Comparison of ENCODE assay signal across 8 mouse cellular contexts in genomic region chr12:20233871-20234307, GRCm38 (mm10).
DNase-seq lines count a peak whose midpoint lies in the region; ATAC-seq lines count a peak whose summit lies in the region.

No protein-coding gene starts in this region.

- H3K9me3 ChIP-seq in forebrain, embryonic 12.5 days: peaks cover 53% of the 10 kb centered on the region
- H3K9me3 ChIP-seq in intestine, embryonic 14.5 days (ENCODE audit: control insufficient read depth, low read length): peaks cover 52% of the 10 kb centered on the region
- peaks cover 54% of the 10 kb centered on the region for H3K9me3 ChIP-seq in midbrain, embryonic 12.5 days

- intact Hi-C loops in heart, postnatal 36 days (cut with DNase I): no loop called here

- peaks cover 26% of the 10 kb centered on the region for H3K27me3 ChIP-seq in forebrain, embryonic 12.5 days
- H3K27me3 ChIP-seq in intestine, embryonic 14.5 days (replicated peaks; ENCODE audit: control insufficient read depth, insufficient read depth, low read length): peaks cover 5% of the 10 kb centered on the region; the same call in 1 of the 2 replicates
- peaks cover 20% of the 10 kb centered on the region for H3K27me3 ChIP-seq in midbrain, embryonic 12.5 days

- no peak overlapping the region for H3K9ac ChIP-seq in forebrain, embryonic 12.5 days
- no peak overlapping the region for H3K9ac ChIP-seq in intestine, embryonic 14.5 days (ENCODE audit: low read length)
- H3K9ac ChIP-seq in midbrain, embryonic 12.5 days (replicated peaks): no peak overlapping the region

- 72% methylated on average over 25 of the region's 25 CpGs for WGBS in forebrain, embryonic 12.5 days
- 71% methylated on average over 25 of the region's 25 CpGs for WGBS in intestine, embryonic 14.5 days
- WGBS in midbrain, embryonic 12.5 days: 74% methylated on average over 25 of the region's 25 CpGs

- peak; percentile 89 for DNase-seq in heart, adult 11 months
- DNase-seq in heart, postnatal 36 days: no peak
- peak; percentile 64 for DNase-seq in intestine, embryonic 14.5 days (ENCODE audit: low spot score)
- DNase-seq in layer of hippocampus, adult 11-12 months (ENCODE audit: low spot score): no peak
- DNase-seq in right cerebral cortex, postnatal 4 days: no peak

- peak; percentile 26 for ATAC-seq in CD4-positive, CD25-positive, alpha-beta regulatory T cell, adult 4 months
- ATAC-seq in forebrain, embryonic 12.5 days (ENCODE audit: low FRiP score): peak; percentile 68
- ATAC-seq in intestine, embryonic 14.5 days (replicated peaks; ENCODE audit: low FRiP score, low TSS enrichment, low read depth): peak; percentile 25; the same call in 1 of the 2 replicates
- peak; percentile 36 for ATAC-seq in midbrain, embryonic 12.5 days (ENCODE audit: low FRiP score, low read depth)

- H3K4me2 ChIP-seq in forebrain, embryonic 12.5 days: no peak overlapping the region
- no peak overlapping the region for H3K4me2 ChIP-seq in intestine, embryonic 14.5 days (ENCODE audit: low read length)
- no peak overlapping the region for H3K4me2 ChIP-seq in midbrain, embryonic 12.5 days (replicated peaks)

- H3K4me3 ChIP-seq in forebrain, embryonic 12.5 days (replicated peaks): no peak overlapping the region
- no peak overlapping the region for H3K4me3 ChIP-seq in intestine, embryonic 14.5 days (ENCODE audit: low read depth, low read length)
- no peak overlapping the region for H3K4me3 ChIP-seq in midbrain, embryonic 12.5 days

- H3K36me3 ChIP-seq in forebrain, embryonic 12.5 days (replicated peaks): peaks cover 20% of the 10 kb centered on the region; the same call in 1 of the 2 replicates
- H3K36me3 ChIP-seq in intestine, embryonic 14.5 days (ENCODE audit: control insufficient read depth, insufficient read depth, low read length): no peaks in the 10 kb centered on the region
- no peaks in the 10 kb centered on the region for H3K36me3 ChIP-seq in midbrain, embryonic 12.5 days

- no peak overlapping the region for H3K27ac ChIP-seq in forebrain, embryonic 12.5 days
- H3K27ac ChIP-seq in intestine, embryonic 14.5 days (ENCODE audit: low read depth): no peak overlapping the region
- no peak overlapping the region for H3K27ac ChIP-seq in midbrain, embryonic 12.5 days (replicated peaks)

- no peaks in the 10 kb centered on the region for H3K4me1 ChIP-seq in forebrain, embryonic 12.5 days
- no peaks in the 10 kb centered on the region for H3K4me1 ChIP-seq in intestine, embryonic 14.5 days (replicated peaks; ENCODE audit: control insufficient read depth, insufficient read depth, low read length)
- no peaks in the 10 kb centered on the region for H3K4me1 ChIP-seq in midbrain, embryonic 12.5 days

Comparison
In these comparisons a context has a peak if more than half of its experiments do, and no peak if none do; other contexts are left out.
1. DNase-seq: peak in heart, adult 11 months (single experiment) and intestine, embryonic 14.5 days (single experiment); none in heart, postnatal 36 days (0 of 2), layer of hippocampus, adult 11-12 months (single experiment) and right cerebral cortex, postnatal 4 days (single experiment).
2. Peak in every context shown above with its lines, with median percentiles within 50 percentile points of each other: ATAC-seq.